Mouse (Mus musculus) kidney, embryonic 15.5 days (tissue): ENCODE results near the gene Cyth3. TPM values are rescaled to one million over a fixed set of nuclear protein-coding genes. Genes with fewer than 3 reads are reported as not detected.

Experiments used
- ATAC-seq: fragments of 200-750 bp; cut with Nextera tagmentation; replicated peaks from 2 replicates; pipeline ENCODE4 v1.8.0; 2017; ENCODE audit warnings: moderate TSS enrichment; ENCODE audit not compliant: low FRiP score
- H3K27ac ChIP-seq: fragments of 300-500 bp; sonication (generic); 2 replicates; pipeline ENCODE4 v1.5.1; 2015; ENCODE audit warnings: mild to moderate bottlenecking, inconsistent platforms
- H3K27me3 ChIP-seq: fragments of 300-500 bp; sonication (generic); 2 replicates; pipeline ENCODE4 v1.6.1; 2015; ENCODE audit warnings: inconsistent platforms
- H3K36me3 ChIP-seq: fragments of 300-500 bp; sonication (generic); 2 replicates; pipeline ENCODE4 v1.6.1; 2015; ENCODE audit warnings: inconsistent platforms
- H3K4me1 ChIP-seq: fragments of 300-500 bp; sonication (generic); 2 replicates; pipeline ENCODE4 v1.6.1; 2015; ENCODE audit warnings: inconsistent platforms
- H3K4me2 ChIP-seq: fragments of 300-500 bp; sonication (generic); 2 replicates; pipeline ENCODE4 v1.6.1; 2015; ENCODE audit warnings: moderate library complexity, mild to moderate bottlenecking, inconsistent platforms
- H3K4me3 ChIP-seq: fragments of 300-500 bp; sonication (generic); replicated peaks from 2 replicates; pipeline ENCODE4 v1.5.1; 2015; ENCODE audit warnings: mild to moderate bottlenecking, inconsistent platforms
- H3K9ac ChIP-seq: fragments of 300-500 bp; sonication (generic); 2 replicates; pipeline ENCODE4 v1.6.1; 2015; ENCODE audit warnings: mild to moderate bottlenecking, inconsistent platforms
- H3K9me3 ChIP-seq: fragments of 300-500 bp; sonication (generic); replicated peaks from 2 replicates; pipeline ENCODE4 v1.6.1; 2016; ENCODE audit warnings: inconsistent platforms
- WGBS: fragments of 180-500 bp; shearing (Covaris S2); methylation state at CpG from one replicate; pipeline ENCODE4 v1.1.7; 2015; ENCODE audit warnings: mixed read lengths; 5-methylcytosine and 5-hydroxymethylcytosine counted together
- polyA plus RNA-seq: library from polyadenylated mRNA; unstranded; fragments of >200 nt; fragmentation: Nextera tagmentation; extraction: Ambion mirVana; gene quantifications from 2 replicates; pipeline ENCODE4 v1.2.1, GENCODE M21; 2015

Cyth3 gene
- polyA plus RNA-seq, 1 experiment from 2014 or later: 71.5 TPM

DNA sequence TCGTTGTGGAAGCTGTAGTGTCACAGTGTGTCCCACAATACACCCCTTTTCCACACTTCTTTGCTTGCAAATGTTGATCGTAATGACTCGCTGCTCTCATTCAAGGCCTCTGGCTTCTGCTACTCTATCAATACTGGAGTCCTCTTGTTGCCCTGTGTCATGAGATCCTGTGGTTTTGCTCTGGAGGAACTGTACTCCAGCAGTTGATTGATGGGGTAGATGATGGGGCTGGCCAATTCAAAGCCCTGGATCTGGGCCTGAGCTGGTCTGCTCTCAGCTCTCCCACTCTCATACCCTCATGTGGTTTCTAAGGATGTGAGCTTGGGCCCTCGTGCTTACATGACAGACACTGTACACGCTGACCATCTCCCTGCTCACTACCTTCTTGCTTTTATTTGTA lies 52.3 kb downstream of the Cyth3 start:
- H3K27ac ChIP-seq: peak overlapping the region; percentile 29; the same call in 1 of the 2 replicates
- WGBS: 47% methylated on average over 5 of the region's 5 CpGs

DNA sequence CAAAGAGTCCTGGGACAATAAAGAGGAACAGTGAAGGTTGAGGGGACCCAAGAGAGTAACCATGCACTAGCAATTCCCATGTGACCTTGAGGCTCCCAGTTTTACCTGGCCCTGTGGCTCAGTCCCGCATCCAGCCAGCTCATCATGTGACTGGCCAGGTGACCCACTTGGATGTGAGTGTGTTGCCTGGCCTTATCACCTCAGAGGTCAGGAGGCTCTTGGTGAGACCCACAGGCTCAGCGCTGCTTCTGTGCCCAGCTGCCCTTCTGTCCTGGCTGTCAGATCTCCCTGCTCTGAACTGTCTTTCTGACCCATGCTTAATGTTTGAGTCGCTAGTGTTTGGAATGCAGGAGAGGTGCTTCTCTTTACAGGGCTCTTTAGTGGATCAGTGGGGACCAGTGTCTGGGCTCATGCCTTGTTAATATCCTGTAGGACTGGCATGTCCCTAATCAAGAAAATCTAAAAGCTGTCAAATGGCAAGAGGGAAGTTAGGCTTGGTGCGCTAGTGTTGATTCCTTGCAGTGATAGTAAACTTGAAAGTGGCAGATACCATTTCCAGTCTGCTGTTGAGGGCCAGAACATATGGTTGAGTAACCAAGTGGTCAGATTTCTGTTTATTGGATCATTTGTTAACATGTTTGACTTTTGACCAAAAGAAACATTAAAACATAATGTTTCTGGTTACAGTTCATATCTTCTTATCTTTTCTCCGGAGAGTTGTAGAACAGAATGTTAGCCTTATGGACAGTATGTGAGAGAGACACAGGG lies 54.2 kb downstream of the Cyth3 start:
- WGBS: 43% methylated on average over 5 of the region's 5 CpGs
- no peaks in the 10 kb centered on the region for H3K36me3 ChIP-seq
- peak overlapping the region; percentile 25; the same call in 1 of the 2 replicates for H3K27ac ChIP-seq
- H3K4me2 ChIP-seq: no peak overlapping the region
- no peak overlapping the region for H3K9ac ChIP-seq
- H3K4me1 ChIP-seq: peaks cover 55% of the 10 kb centered on the region
- no peak for ATAC-seq
- no peaks in the 10 kb centered on the region for H3K27me3 ChIP-seq
- H3K4me3 ChIP-seq: no peak overlapping the region
- H3K9me3 ChIP-seq: no peaks in the 10 kb centered on the region

More for the DNA sequence above, 52.3 kb downstream of the Cyth3 start:
- Histone ChIP-seq H3K4me2 (no peak overlapping the region), H3K27me3 (no peaks in the 10 kb centered on the region), H3K9me3 (no peaks in the 10 kb centered on the region), H3K4me1 (peaks cover 66% of the 10 kb centered on the region), H3K9ac (no peak overlapping the region), H3K36me3 (no peaks in the 10 kb centered on the region), H3K4me3 (no peak overlapping the region)
- no peak for ATAC-seq

DNA sequence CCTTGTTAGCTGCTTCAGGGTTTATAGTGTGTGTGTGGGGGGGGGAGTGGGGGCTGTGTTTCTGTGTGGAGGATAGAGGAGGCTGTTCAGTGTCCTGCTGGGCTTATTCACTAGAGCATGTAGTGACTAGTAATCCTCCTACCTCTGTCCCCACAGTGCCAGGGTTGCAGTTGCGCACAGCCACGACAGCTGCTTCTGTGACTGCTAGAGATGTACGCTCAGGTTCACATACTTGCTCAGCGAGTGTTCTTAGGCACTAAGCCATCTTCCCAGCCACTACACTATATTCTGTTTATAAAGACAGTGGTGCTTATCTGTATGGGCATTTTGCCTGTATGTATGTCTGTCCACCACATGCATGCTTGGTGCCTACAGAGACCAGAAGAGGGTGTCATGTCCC lies 55.1 kb downstream of the Cyth3 start:
- peaks cover 50% of the 10 kb centered on the region for H3K4me1 ChIP-seq
- H3K27me3 ChIP-seq: no peaks in the 10 kb centered on the region
- H3K4me2 ChIP-seq: no peak overlapping the region
- no peak; the same call in 1 of the 2 replicates for ATAC-seq
- no peak overlapping the region for H3K9ac ChIP-seq
- H3K27ac ChIP-seq: peak overlapping the region; percentile 37; the same call in 1 of the 2 replicates
- 69% methylated on average over 4 of the region's 4 CpGs for WGBS
- no peaks in the 10 kb centered on the region for H3K36me3 ChIP-seq
- no peak overlapping the region for H3K4me3 ChIP-seq
- H3K9me3 ChIP-seq: no peaks in the 10 kb centered on the region

DNA sequence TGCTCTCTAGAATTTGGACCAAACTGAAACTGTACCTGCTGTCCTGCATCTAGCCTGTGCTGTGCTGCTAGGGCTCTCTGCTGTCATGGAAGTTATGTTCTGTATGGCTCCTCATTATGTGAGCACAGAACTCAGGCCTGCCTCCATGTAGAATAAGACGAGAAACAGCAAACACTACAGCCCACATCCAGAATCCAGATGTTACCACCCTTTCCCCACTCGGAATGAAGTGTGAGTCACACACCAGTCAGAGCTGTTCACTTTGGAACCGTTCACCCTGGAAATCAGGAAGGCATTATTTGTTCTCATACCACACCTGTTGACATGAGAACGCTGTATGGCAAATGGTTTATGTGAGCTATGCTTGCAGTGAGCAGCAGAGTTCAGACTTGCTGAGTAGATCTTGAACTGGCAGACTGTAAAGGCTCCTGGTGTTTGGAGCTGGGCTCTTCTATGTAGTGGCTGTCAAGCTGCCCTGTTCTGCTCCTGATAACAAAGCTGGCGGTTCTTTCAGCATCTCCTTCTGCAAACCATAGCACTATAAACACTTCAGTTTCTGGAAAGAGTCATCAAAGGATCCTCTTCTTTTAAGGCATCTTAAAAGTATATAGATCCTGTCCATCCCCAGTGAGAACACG lies 56.5 kb downstream of the Cyth3 start:
- Histone ChIP-seq H3K36me3 (no peaks in the 10 kb centered on the region), H3K27ac (no peak overlapping the region; the same call in 1 of the 2 replicates), H3K27me3 (no peaks in the 10 kb centered on the region), H3K9me3 (no peaks in the 10 kb centered on the region), H3K4me1 (peaks cover 56% of the 10 kb centered on the region), H3K4me3 (no peak overlapping the region), H3K4me2 (no peak overlapping the region), H3K9ac (no peak overlapping the region)
- WGBS: 61% methylated on average over 6 of the region's 6 CpGs
- no peak for ATAC-seq

DNA sequence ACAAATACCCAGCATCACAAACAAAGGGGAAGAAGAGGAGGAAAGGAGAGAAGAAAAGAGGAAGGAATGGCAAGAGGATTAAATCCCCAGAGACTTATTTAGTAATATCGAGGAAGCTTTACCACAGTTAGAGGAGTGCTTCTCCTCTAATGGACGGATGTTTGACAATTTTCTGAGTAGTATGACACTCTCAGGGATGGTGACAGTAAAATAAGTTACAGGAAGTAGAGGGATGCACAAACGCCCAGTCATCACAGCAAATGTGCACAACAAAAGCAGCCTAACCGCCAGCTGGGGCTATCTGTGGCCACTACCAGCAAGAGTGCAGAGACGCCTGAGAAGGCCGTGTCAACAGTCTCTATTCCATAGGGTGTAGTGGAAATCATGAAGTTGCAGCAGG lies 57.4 kb downstream of the Cyth3 start:
- H3K36me3 ChIP-seq: no peaks in the 10 kb centered on the region
- H3K4me2 ChIP-seq: no peak overlapping the region
- no peak overlapping the region for H3K4me3 ChIP-seq
- H3K27ac ChIP-seq: no peak overlapping the region
- WGBS: 68% methylated on average over 6 of the region's 6 CpGs
- no peaks in the 10 kb centered on the region for H3K27me3 ChIP-seq
- no peak overlapping the region for H3K9ac ChIP-seq
- peaks cover 54% of the 10 kb centered on the region for H3K4me1 ChIP-seq
- no peak for ATAC-seq
- no peaks in the 10 kb centered on the region for H3K9me3 ChIP-seq

DNA sequence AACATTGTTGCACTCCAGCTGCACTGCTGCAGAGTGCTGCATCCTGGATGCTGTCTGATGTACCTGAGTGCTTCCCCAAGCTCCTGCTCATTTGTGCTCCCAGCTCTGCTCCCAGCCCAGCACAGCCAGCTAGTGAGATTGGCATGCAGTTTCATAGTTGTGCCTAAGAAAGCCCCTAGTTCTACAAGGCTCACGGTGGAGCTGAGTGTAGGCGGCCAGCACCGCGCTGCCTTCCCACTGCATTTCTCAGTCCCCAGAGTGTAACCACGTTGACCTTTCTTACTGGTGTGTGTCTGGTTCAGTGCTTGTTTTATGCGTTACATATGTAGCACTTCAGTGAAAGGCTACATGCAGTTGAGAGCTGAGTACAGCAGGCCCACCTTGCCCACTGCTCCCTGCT lies 61.4 kb downstream of the Cyth3 start:
- Histone ChIP-seq H3K9ac (no peak overlapping the region), H3K9me3 (no peaks in the 10 kb centered on the region), H3K36me3 (peaks cover 31% of the 10 kb centered on the region), H3K4me2 (no peak overlapping the region), H3K4me1 (peaks cover 23% of the 10 kb centered on the region), H3K27ac (peak overlapping the region; percentile 28; the same call in 1 of the 2 replicates), H3K4me3 (no peak overlapping the region), H3K27me3 (no peaks in the 10 kb centered on the region)
- 0 out of 2 replicates have a peak, but pooled peaks have one; percentile 43 for ATAC-seq
- 37% methylated on average over 6 of the region's 6 CpGs for WGBS

DNA sequence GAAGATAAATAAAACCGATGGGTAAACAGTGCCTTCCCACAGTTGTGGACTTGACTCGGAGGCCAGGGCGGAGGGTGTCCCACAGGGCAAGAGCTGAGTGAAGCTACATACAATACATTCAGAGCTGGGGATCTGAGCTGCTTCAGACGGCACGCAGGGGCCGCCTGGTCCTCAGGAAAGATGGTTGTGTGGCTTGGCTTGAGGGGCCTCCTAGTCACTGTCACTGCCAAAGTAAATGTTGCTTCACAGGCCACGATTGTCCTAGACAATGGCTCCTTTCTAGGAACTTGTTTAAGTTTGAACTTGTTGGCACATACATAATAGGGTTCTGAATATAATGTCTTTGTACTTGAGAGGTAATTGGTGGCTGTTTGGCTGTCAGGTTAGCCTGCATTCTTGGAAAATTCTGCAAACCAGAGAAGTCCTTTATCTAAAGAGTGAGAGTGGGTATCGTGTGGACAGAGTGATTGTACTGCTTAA lies 62.7 kb downstream of the Cyth3 start:
- Histone ChIP-seq H3K4me1 (peaks cover 16% of the 10 kb centered on the region), H3K4me2 (no peak overlapping the region), H3K36me3 (peaks cover 39% of the 10 kb centered on the region), H3K9ac (no peak overlapping the region), H3K4me3 (no peak overlapping the region), H3K27me3 (no peaks in the 10 kb centered on the region), H3K9me3 (no peaks in the 10 kb centered on the region), H3K27ac (no peak overlapping the region)
- 83% methylated on average over 8 of the region's 8 CpGs for WGBS
- no peak for ATAC-seq

DNA sequence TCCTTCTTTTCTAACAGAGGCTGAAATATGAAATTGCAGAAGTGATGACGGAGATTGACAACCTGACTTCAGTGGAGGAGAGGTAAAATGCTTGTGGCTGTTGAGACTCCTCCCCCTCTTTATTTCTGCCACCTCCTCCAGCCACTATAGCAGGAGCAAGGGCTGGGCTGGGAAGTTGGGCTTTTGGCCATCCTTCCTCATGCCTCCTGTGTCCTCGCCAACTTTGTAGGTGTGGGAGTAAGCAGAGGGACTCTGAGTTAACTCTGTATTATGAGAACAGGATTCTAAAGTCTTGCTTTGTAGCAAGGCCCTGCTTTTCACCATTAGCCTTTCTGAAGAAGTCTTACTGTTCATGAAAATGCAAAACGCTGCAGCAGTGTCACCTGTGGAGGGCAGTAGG lies 64.2 kb downstream of the Cyth3 start:
- Histone ChIP-seq H3K27me3 (no peaks in the 10 kb centered on the region), H3K4me3 (no peak overlapping the region), H3K4me1 (peaks cover 16% of the 10 kb centered on the region), H3K9me3 (no peaks in the 10 kb centered on the region), H3K4me2 (no peak overlapping the region), H3K36me3 (peaks cover 49% of the 10 kb centered on the region), H3K27ac (no peak overlapping the region), H3K9ac (no peak overlapping the region)
- 84% methylated on average over 3 of the region's 3 CpGs for WGBS
- ATAC-seq: no peak

DNA sequence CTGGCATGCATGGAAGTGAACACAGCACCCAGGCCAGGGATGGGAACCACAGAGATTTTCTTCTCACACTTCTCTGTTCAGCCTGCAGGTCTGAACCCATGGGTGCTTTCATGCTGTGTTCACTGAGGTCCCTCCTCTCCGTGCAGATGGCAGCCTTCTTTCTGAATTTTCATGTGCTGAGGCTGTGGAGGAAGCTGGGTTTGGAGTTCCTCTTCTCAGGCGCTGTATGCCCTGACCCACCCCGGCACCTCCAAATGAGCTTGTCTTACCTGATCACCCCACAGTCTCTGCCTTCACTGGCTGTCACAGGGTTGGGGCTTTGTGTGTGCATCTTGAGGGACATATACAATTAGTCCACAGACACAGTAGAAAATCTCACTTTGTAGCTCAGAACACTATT lies 65.3 kb downstream of the Cyth3 start:
- WGBS: 99% methylated on average over 3 of the region's 3 CpGs
- H3K4me3 ChIP-seq: no peak overlapping the region
- no peak overlapping the region for H3K4me2 ChIP-seq
- no peaks in the 10 kb centered on the region for H3K9me3 ChIP-seq
- H3K27ac ChIP-seq: no peak overlapping the region
- peaks cover 16% of the 10 kb centered on the region for H3K4me1 ChIP-seq
- ATAC-seq: no peak
- H3K36me3 ChIP-seq: peaks cover 61% of the 10 kb centered on the region
- no peak overlapping the region for H3K9ac ChIP-seq
- H3K27me3 ChIP-seq: no peaks in the 10 kb centered on the region

DNA sequence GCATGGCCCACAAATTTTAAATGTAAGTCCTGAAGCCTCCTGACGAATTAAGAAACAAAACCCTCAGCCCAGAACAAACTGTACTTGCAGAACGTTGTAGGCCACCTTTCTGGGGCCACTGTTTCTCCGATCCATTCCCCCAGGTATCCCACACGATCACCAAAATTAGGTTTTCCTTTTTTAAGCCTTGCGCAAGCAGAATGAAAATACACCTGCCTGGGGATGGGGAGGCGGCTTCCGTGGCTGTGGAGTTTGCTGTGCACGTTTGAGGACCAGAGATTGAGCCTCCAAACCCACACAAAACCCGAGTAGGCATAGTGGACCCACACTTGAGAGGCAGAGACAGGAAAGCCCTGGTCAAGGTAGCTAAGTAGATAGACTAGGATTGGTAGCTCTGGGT lies 68.1 kb downstream of the Cyth3 start:
- ATAC-seq: no peak
- Histone ChIP-seq H3K9me3 (no peaks in the 10 kb centered on the region), H3K4me2 (no peak overlapping the region), H3K27ac (no peak overlapping the region), H3K9ac (no peak overlapping the region), H3K4me1 (no peaks in the 10 kb centered on the region), H3K4me3 (no peak overlapping the region), H3K36me3 (peaks cover 88% of the 10 kb centered on the region), H3K27me3 (no peaks in the 10 kb centered on the region)
- WGBS: 83% methylated on average over 9 of the region's 9 CpGs

DNA sequence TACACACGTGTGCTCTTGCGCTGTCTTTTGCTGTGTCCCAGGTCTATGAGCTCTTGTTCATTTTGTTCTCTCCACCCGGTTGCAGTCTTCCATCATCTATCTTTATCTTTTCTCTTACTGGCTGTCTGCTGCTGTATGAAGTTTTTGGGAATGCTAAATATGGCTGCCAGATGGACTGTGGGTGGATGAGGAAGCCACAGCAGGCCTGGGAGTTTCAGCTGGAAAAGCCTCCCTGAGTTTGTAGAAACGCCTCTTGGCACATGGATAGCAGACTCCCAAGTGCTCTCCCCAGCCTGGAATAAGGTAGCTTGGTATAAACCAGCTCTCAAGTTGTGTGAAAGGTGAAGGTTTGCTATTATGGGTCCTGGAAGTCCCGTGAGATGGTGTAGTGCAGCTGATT lies 68.7 kb downstream of the Cyth3 start:
- H3K27me3 ChIP-seq: no peaks in the 10 kb centered on the region
- H3K4me3 ChIP-seq: no peak overlapping the region
- 92% methylated on average over 5 of the region's 5 CpGs for WGBS
- no peak overlapping the region for H3K4me2 ChIP-seq
- H3K27ac ChIP-seq: no peak overlapping the region
- no peaks in the 10 kb centered on the region for H3K4me1 ChIP-seq
- ATAC-seq: no peak
- H3K36me3 ChIP-seq: peaks cover 89% of the 10 kb centered on the region
- no peaks in the 10 kb centered on the region for H3K9me3 ChIP-seq
- H3K9ac ChIP-seq: no peak overlapping the region

DNA sequence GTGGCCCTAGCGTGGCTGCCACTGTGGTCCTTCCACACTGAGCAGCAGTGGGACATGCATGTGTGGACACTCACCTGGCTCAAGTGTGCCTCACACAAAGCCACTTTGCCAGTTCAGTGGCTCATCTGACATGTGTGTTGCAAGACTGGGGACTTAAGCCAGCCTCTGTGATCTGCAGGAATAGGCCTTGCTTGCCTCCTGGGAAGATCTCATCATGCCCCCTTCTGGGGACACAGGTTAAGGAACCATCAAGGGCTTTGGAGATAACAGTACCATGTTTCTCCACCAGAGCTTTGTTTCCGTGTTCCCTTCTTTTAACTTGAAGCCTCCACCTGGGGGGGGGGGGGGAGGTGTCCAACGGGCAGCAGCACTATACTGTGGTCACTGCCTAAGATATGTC lies 74.1 kb downstream of the Cyth3 start:
- no peak overlapping the region for H3K4me2 ChIP-seq
- no peak overlapping the region for H3K4me3 ChIP-seq
- no peaks in the 10 kb centered on the region for H3K27me3 ChIP-seq
- no peak overlapping the region for H3K27ac ChIP-seq
- no peak for ATAC-seq
- no peak overlapping the region for H3K9ac ChIP-seq
- no peaks in the 10 kb centered on the region for H3K9me3 ChIP-seq
- H3K36me3 ChIP-seq: peaks cover 93% of the 10 kb centered on the region
- WGBS: 52% methylated on average over 3 of the region's 3 CpGs
- no peaks in the 10 kb centered on the region for H3K4me1 ChIP-seq
